Comparison of ENCODE assay signal across 8 mouse cellular contexts in genomic region chr10:110455838-110456493, GRCm38 (mm10). TPM values are rescaled to one million over a fixed set of nuclear protein-coding genes. Genes with fewer than 3 reads are reported as not detected.
DNase-seq lines count a peak whose midpoint lies in the region; ATAC-seq lines count a peak whose summit lies in the region.

TSS of gene Nav3 (minus strand) at chr10:110456204.

- ATAC-seq in hindbrain, embryonic 11.5 days (ENCODE audit: low FRiP score), result peak; percentile 91
- peak; percentile 93 for ATAC-seq in lung, embryonic 16.5 days (ENCODE audit: low read depth)

- peak within 1 kb of the TSS; percentile 76 for H3K27ac ChIP-seq in hindbrain, embryonic 11.5 days (ENCODE audit: low read depth, low read length)
- no peak within 1 kb of the TSS for H3K27ac ChIP-seq in lung, embryonic 16.5 days (ENCODE audit: low read length)

- H3K4me1 ChIP-seq in hindbrain, embryonic 11.5 days (replicated peaks; ENCODE audit: control insufficient read depth, insufficient read depth, low read length), result no peaks in the 10 kb centered on the region
- peaks cover 7% of the 10 kb centered on the region for H3K4me1 ChIP-seq in lung, embryonic 16.5 days (replicated peaks; ENCODE audit: control insufficient read depth, insufficient read depth, low read length)

- 0 out of 2 replicates have a peak, but pooled peaks cover 2% of the 10 kb centered on the region for H3K27me3 ChIP-seq in hindbrain, embryonic 11.5 days (ENCODE audit: control insufficient read depth, insufficient read depth, low read length)
- peaks cover 6% of the 10 kb centered on the region; the same call in 1 of the 2 replicates for H3K27me3 ChIP-seq in lung, embryonic 16.5 days (ENCODE audit: control insufficient read depth, insufficient read depth, low read depth, low read length)

- H3K9ac ChIP-seq in hindbrain, embryonic 11.5 days (ENCODE audit: low read depth, low read length), result peak within 1 kb of the TSS; percentile 80
- peak within 1 kb of the TSS; percentile 62 for H3K9ac ChIP-seq in lung, embryonic 16.5 days (ENCODE audit: low read length)

- H3K9me3 ChIP-seq in hindbrain, embryonic 11.5 days (ENCODE audit: control insufficient read depth, low read length), result no peaks in the 10 kb centered on the region
- no peaks in the 10 kb centered on the region for H3K9me3 ChIP-seq in lung, embryonic 16.5 days (ENCODE audit: control insufficient read depth, low read length)

- no peaks in the 10 kb centered on the region for H3K36me3 ChIP-seq in hindbrain, embryonic 11.5 days (ENCODE audit: control insufficient read depth, insufficient read depth, low read length)
- H3K36me3 ChIP-seq in lung, embryonic 16.5 days (ENCODE audit: control insufficient read depth, insufficient read depth, low read length), result no peaks in the 10 kb centered on the region

- peak within 1 kb of the TSS; percentile 82 for H3K4me2 ChIP-seq in hindbrain, embryonic 11.5 days (replicated peaks; ENCODE audit: low read depth, low read length)
- H3K4me2 ChIP-seq in lung, embryonic 16.5 days (ENCODE audit: low read depth, low read length), result peak within 1 kb of the TSS; percentile 76

- DNase-seq in ZHBTc4 (ENCODE audit: low read depth, low spot score) (peak; percentile 74), adipocyte (ENCODE audit: low spot score) (no peak)
- DNase-seq in cerebellum, postnatal 10 days, result peak; percentile 83 to 87
- peak; percentile 59 to 80 for DNase-seq in frontal cortex, postnatal 10 days (ENCODE audit: low spot score in 2 of 2)
- DNase-seq in hindbrain, embryonic 11.5 days (ENCODE audit: low spot score), result peak; percentile 86
- peak; percentile 59 to 72 for DNase-seq in layer of hippocampus, postnatal 25 days (ENCODE audit: extremely low spot score in 1 of 2, low spot score in 1 of 2)
- peak; percentile 84 for DNase-seq in retina, embryonic 14.5 days (ENCODE audit: low spot score)

- peak within 1 kb of the TSS; percentile 70 for H3K4me3 ChIP-seq in hindbrain, embryonic 11.5 days (ENCODE audit: low read depth, low read length)
- H3K4me3 ChIP-seq in lung, embryonic 16.5 days (ENCODE audit: low read length), result peak within 1 kb of the TSS; percentile 67

- WGBS in hindbrain, embryonic 11.5 days, result under 1% methylated on average over 29 of the region's 50 CpGs
- under 1% methylated on average over 32 of the region's 50 CpGs for WGBS in lung, embryonic 16.5 days

RNA-seq across cellular contexts. Expression of gene Nav3, which starts in this region (rescaled TPM):
- polyA plus RNA-seq in hindbrain, embryonic 11.5 days (2014; fragmentation: Nextera tagmentation; extraction: Ambion mirVana), result 7.9 and 9.2 TPM in 2 replicates
- total RNA-seq in layer of hippocampus, postnatal 25 days (2021), result 100 to 1,000 TPM in 1 of 2 experiments, 10 to 100 TPM in 1; 97.2 to 113 TPM
- 1.2 TPM in 2 replicates for polyA plus RNA-seq in lung, embryonic 16.5 days (2015; fragmentation: Nextera tagmentation; extraction: Ambion mirVana)
